Mouse (Mus musculus) limb, embryonic 13.5 days (tissue): ENCODE results near the gene Dusp2. TPM values are rescaled to one million over a fixed set of nuclear protein-coding genes. Genes with fewer than 3 reads are reported as not detected.

Experiments
- polyA plus RNA-seq: library from polyadenylated mRNA; unstranded; fragments of >200 nt; fragmentation: Nextera tagmentation; extraction: Ambion mirVana; gene quantifications from 2 replicates; pipeline ENCODE4 v1.2.1, GENCODE M21; 2015

The Dusp2 gene
- polyA plus RNA-seq, 1 experiment from 2014 or later, result 4.4 TPM

Other genes starting within 250 kb of the Dusp2 start
- 81.7 and 83.1 TPM in 2 replicates for gene Ncaph, start 202.2 kb upstream of the Dusp2 start, polyA plus RNA-seq
- 27.6 and 30.1 TPM in 2 replicates for gene Itpripl1, start 192.7 kb upstream of the Dusp2 start, polyA plus RNA-seq
- gene 1810024B03Rik, start 127.9 kb upstream of the Dusp2 start, polyA plus RNA-seq, result 2.3 and 2.4 TPM in 2 replicates
- gene Snrnp200, start 127.8 kb upstream of the Dusp2 start, polyA plus RNA-seq, result 66.9 and 70.0 TPM in 2 replicates
- gene Ciao1, start 88.3 kb upstream of the Dusp2 start, polyA plus RNA-seq, result 65.6 and 67.2 TPM in 2 replicates
- gene Tmem127, start 88.3 kb upstream of the Dusp2 start, polyA plus RNA-seq, result 30.8 and 32.2 TPM in 2 replicates
- 63.8 and 64.1 TPM in 2 replicates for gene Stard7, start 65.9 kb upstream of the Dusp2 start, polyA plus RNA-seq
- 0.06 and 0.14 TPM in 2 replicates for gene Astl, start 2.5 kb downstream of the Dusp2 start, polyA plus RNA-seq
- 0.45 and 0.56 TPM in 2 replicates for gene Adra2b, start 27.0 kb downstream of the Dusp2 start, polyA plus RNA-seq
- 0.14 and 0.32 TPM in 2 replicates for gene Gpat2, start 89.0 kb downstream of the Dusp2 start, polyA plus RNA-seq
- 22.8 and 24.9 TPM in 2 replicates for gene Fahd2a, start 108.4 kb downstream of the Dusp2 start, polyA plus RNA-seq
- 1.2 and 1.5 TPM in 2 replicates for gene Kcnip3, start 185.9 kb downstream of the Dusp2 start, polyA plus RNA-seq
- 1.8 and 2.3 TPM in 2 replicates for gene Prom2, start 205.3 kb downstream of the Dusp2 start, polyA plus RNA-seq